Mouse (Mus musculus) skeletal muscle tissue, adult 2 months (tissue): ENCODE results near the gene Gm20388.

Experiments
- DNase-seq: peaks from one replicate; pipeline ENCODE4 v3.0.0-alpha.2; 2012; ENCODE audit warnings: low read depth, low spot score

The Gm20388 gene

DNA sequence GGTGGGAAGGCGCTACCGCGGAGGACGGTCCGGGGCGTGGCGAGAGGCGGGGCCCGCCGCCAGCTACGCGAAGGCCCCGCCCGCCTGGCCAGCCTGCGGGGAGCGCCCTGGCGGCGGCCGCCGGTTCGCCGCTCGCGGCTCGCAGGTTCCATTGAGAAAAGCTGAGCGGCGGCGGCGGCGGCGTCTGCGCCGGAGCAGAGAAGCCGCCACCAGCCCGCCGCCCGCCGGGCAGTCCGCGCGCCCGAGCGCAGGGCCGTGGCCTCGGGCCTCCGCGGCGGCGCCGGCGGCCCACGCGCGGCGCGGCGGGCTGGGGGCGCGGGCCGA, 2371.4 kb downstream of the Gm20388 start, which contains the start of gene Zfpm1:
TSS of gene Zfpm1 (plus strand) at position 107 of the 324 bp plus-strand sequence.
- no peak for DNase-seq

DNA sequence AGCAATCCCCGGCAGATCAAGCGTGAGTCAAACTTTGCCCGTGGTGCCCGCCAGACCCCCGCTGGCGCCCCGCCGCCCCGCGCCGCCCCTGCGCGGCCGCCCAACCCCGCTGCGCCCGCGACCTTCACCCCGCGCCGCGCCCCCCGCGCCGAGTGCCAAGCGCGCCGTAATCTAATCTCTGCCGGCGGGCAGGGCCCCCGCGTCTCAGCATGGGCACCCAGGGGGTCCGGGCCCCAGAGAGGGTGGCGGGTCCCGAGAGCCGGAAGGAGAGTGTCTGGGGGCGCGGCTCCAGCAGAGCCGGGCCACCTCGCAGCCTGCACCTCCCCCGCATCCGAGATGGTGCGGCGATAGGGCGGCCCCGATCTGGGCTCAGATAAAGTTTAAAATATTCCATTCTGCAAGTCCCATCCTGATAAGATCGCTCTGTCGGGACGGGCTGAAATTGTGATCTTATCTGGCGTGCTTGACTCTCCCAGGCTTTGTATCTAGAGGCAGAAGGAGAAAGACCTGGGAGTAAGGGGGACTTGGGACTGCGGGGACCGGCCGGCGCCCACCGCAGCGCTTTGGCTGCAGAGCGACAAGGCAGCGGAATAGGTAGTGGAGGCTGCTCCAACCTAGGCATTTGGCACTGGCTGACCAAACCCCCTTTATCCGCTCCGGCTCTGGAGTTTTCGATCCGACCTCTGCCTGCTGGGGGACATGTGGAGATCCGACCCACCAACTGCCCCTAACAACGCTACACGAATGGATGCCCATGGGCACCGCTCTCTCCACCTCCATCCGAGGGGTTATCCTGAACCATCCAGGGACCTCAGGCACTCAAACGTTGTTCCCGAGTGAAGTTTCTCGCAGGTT, 2372.1 kb downstream of the Gm20388 start:
- no peak for DNase-seq

GRCm38 (mm10) chr8:122283356-122284202, 2372.9 kb downstream of the Gm20388 start:
- DNase-seq, result no peak

GRCm38 (mm10) chr8:122284203-122284658, 2373.6 kb downstream of the Gm20388 start:
- DNase-seq, result no peak

DNA sequence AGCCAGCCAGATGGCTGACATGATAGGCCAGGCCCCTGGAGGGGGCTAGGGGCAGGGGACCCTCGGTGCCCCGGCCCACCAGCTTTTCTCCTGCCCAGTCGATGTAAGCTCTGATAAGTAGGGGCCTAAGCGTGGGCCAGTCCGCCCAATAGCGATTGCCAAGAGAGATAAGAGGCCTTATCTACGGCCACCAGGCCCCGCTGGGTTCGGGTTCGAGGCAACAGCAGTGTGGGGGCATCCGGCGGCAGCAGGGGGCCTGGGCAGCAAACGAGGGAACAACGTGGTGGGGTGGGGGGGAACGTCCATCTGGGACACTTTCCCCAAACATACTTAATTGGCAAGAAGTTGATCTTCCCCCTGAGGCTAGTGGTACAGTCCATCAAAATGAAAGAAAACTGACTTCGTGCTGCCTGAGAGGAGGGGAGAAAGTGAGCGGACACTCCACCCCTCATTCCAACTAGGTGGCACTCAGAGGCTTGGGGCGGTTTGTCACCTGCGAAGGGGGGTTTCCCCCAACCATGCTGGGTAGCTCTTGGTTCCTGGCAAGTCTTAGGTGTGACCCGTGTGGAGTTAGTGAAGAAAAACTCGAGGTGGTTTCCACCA, 2374.1 kb downstream of the Gm20388 start:
- DNase-seq, result no peak

GRCm38 (mm10) chr8:122285727-122286126, 2375.1 kb downstream of the Gm20388 start:
- DNase-seq, result no peak

DNA sequence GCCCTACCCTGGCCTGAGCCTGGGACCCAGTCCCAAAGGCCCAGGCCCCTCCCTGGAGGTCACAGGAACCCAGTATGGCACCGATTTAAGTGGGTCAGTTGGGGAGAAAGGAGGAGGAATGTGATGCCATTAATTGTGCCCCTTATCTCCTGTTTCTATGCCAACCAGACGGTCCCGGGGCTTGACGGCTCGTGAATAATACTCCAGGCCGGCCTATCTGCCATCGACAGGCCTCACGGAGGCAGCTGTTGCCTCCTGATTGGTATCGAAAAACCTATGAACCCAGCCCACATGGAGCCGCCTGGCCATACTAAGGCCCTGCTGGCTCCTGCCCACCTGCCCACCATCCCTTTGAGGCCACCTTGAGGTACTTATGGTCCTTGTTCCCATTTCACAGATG, 2376.3 kb downstream of the Gm20388 start:
- no peak for DNase-seq

GRCm38 (mm10) chr8:122287742-122288141, 2377.1 kb downstream of the Gm20388 start:
- no peak for DNase-seq

- no peak for DNase-seq
Measured at GRCm38 (mm10) chr8:122288344-122288743, 2377.7 kb downstream of the Gm20388 start.

GRCm38 (mm10) chr8:122291075-122291474, 2380.4 kb downstream of the Gm20388 start:
- DNase-seq, result no peak

GRCm38 (mm10) chr8:122291549-122291948, 2380.9 kb downstream of the Gm20388 start:
- no peak for DNase-seq

GRCm38 (mm10) chr8:122293484-122293883, 2382.8 kb downstream of the Gm20388 start:
- no peak for DNase-seq

- no peak for DNase-seq
Measured at GRCm38 (mm10) chr8:122294273-122294683, 2383.6 kb downstream of the Gm20388 start.

- no peak for DNase-seq
Measured at GRCm38 (mm10) chr8:122295389-122295788, 2384.7 kb downstream of the Gm20388 start.

- no peak for DNase-seq
Measured at GRCm38 (mm10) chr8:122296173-122297001, 2385.7 kb downstream of the Gm20388 start.

- DNase-seq, result no peak
Measured at GRCm38 (mm10) chr8:122299581-122300254, 2389.1 kb downstream of the Gm20388 start.

DNA sequence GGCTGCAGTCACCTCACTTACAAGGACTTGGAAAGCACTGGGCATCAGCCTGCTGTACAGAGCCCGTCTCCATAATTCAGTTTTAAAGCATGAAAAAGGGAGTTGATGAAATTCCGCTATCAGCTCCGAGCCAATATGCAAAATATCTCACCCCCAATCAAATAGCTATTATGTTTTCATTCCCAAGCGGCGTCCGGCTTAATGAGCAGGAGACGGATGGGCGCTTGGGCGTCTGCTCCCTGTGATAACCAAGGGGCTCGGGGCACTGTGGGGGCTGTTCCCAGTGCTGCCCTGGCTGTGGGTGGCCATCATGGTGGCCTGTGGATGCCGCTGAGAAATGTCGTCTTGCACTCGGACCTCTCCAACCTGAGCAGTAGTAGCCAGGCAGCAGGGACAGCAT, 2390.4 kb downstream of the Gm20388 start:
- DNase-seq, result no peak

DNA sequence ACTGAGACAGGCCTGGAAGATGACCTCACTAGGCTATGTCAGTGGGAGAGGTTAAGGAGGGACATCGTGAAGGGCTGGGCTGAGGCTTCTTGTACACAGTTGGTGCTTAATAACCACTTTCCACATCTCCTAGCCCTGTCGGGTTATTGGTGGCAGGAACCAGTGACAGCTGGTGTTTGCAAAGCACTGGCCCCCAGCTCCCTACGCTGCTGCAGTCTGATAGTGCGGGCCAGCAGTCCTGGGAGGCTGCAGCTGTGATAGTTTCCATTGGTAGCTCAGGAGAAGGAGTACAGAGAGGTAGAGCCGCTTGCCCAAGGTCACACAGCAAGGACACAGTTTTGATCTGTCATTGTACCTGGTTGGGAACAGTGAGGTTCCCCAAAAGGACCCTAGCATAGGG, 2391.2 kb downstream of the Gm20388 start:
- DNase-seq, result no peak

- DNase-seq, result no peak
Measured at GRCm38 (mm10) chr8:122303451-122303850, 2392.8 kb downstream of the Gm20388 start.

- DNase-seq, result no peak
Measured at GRCm38 (mm10) chr8:122304058-122304457, 2393.4 kb downstream of the Gm20388 start.
